Comparison of ENCODE assay signal across 19 mouse cellular contexts in the genomic region with DNA sequence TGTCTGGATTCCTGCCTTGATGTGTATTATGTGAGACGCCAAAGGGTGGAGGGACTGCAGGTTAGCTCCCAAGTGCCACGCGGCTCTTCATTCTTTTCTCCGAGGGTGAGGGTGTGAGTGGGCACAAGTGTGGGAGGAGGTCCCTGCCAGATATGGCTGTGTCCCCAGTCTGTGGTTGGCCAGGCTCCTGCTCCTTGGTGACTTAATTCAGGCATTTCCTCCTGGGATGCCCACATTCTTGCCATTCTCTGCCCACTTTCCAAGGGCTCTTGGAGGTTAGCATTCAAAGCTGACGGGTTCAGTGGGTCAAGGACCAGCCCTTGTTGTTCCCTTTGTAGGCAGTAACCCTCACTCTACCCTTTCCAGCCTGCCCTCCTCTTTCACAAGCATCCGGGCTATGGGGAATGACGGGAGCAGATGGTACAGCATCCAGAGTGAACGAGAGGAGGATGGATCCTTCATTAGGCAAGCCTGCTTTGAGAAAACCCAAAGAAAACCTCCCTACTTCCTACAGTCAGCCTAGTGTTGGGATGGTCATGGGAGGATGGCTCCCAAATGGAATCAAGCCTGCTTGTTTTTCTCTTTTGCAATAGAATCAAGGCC. TPM values are rescaled to one million over a fixed set of nuclear protein-coding genes. Genes with fewer than 3 reads are reported as not detected.
DNase-seq lines count a peak whose midpoint lies in the region; ATAC-seq and TF ChIP-seq lines count a peak whose summit lies in the region.
"Had no signal": no experiment of that assay in that cellular context is flagged by ENCODE, and none has a peak within 500 bp of the region (broad histone marks: within the 10 kb centered on the region; RNA-seq: fewer than 3 reads in every experiment).

No protein-coding gene starts in this region.

- no peaks in the 10 kb centered on the region for H3K36me3 ChIP-seq in heart, postnatal 0 days (replicated peaks; ENCODE audit: control insufficient read depth, insufficient read depth, low read length)
- peaks cover 2% of the 10 kb centered on the region for H3K36me3 ChIP-seq in C2C12 (ENCODE audit: control insufficient read depth, insufficient read depth)
- H3K36me3 ChIP-seq in CH12.LX (replicated peaks in 1 of 2; ENCODE audit: control insufficient read depth in 1 of 2, insufficient read depth in 1 of 2, low read length in 1 of 2) = peaks cover 70 to 96% of the 10 kb centered on the region in 2 experiments
- H3K36me3 ChIP-seq in lung, embryonic 16.5 days (ENCODE audit: control insufficient read depth, insufficient read depth, low read length) = no peaks in the 10 kb centered on the region
- no peaks in the 10 kb centered on the region for H3K36me3 ChIP-seq in liver, embryonic 11.5 days (ENCODE audit: control insufficient read depth, insufficient read depth, low read length)
- H3K36me3 ChIP-seq: embryonic facial prominence, embryonic 15.5 days; limb, embryonic 15.5 days; lung, embryonic 15.5 days had no signal

- DNase-seq in heart, postnatal 0 days (ENCODE audit: low spot score) = no peak
- no peak for DNase-seq in heart, postnatal 4 days
- no peak for DNase-seq in CH12.LX (ENCODE audit: extremely low read depth)
- DNase-seq in natural killer cell, adult 2 months (ENCODE audit: low spot score in 2 of 2) = no peak
- no peak for DNase-seq in liver, embryonic 11.5 days (ENCODE audit: low spot score)
- no peak for DNase-seq in urinary bladder, adult 2 months (ENCODE audit: low spot score)
- DNase-seq: kidney, adult 2 months; kidney, postnatal 25 days; midbrain, embryonic 14.5 days; thymus, postnatal 4 days had no signal

- TF ChIP-seq RAD21 in CH12.LX (IDR thresholded peaks at IDR 0.05; ENCODE audit: low read depth, low read length) = no peak

- in situ Hi-C loops in CH12.LX (cut with MboI; ENCODE audit: low pct_ligation_motif_present, low pct_unique_long_range_greater_than_20kb, low sequenced_read_pairs) = no loop called here

- H3K79me3 ChIP-seq in C2C12 (ENCODE audit: low read depth) = peaks cover 92% of the 10 kb centered on the region

- H3K79me2 ChIP-seq in C2C12 (ENCODE audit: control insufficient read depth, insufficient read depth) = peaks cover 100% of the 10 kb centered on the region
- H3K79me2 ChIP-seq in CH12.LX (replicated peaks; ENCODE audit: control insufficient read depth, extremely low read depth, insufficient read depth, poor library complexity, severe bottlenecking) = peaks cover 100% of the 10 kb centered on the region

- H3K4me3 ChIP-seq in heart, postnatal 0 days (ENCODE audit: low read depth, low read length) = no peak overlapping the region
- H3K4me3 ChIP-seq in C2C12 (ENCODE audit: insufficient read depth, poor library complexity, severe bottlenecking) = no peak overlapping the region
- H3K4me3 ChIP-seq in CH12.LX (replicated peaks in 1 of 3; ENCODE audit: low read depth in 2 of 3, low read length in 2 of 3, poor library complexity in 1 of 3) = peak overlapping the region; percentile 52 to 64 (median 60)
- no peak overlapping the region for H3K4me3 ChIP-seq in lung, embryonic 16.5 days (ENCODE audit: low read length)
- H3K4me3 ChIP-seq in liver, embryonic 11.5 days (ENCODE audit: low read depth, low read length) = no peak overlapping the region
- H3K4me3 ChIP-seq: embryonic facial prominence, embryonic 15.5 days; limb, embryonic 15.5 days; lung, embryonic 15.5 days had no signal

- peaks cover 20% of the 10 kb centered on the region for H3K27me3 ChIP-seq in heart, postnatal 0 days (ENCODE audit: control insufficient read depth, insufficient read depth, low read length)
- H3K27me3 ChIP-seq in C2C12 (ENCODE audit: control insufficient read depth, insufficient read depth, insufficient read length) = no peaks in the 10 kb centered on the region
- no peaks in the 10 kb centered on the region for H3K27me3 ChIP-seq in CH12.LX (replicated peaks)
- peaks cover 2% of the 10 kb centered on the region; the same call in 1 of the 2 replicates for H3K27me3 ChIP-seq in lung, embryonic 16.5 days (ENCODE audit: control insufficient read depth, insufficient read depth, low read depth, low read length)
- peaks cover 24% of the 10 kb centered on the region for H3K27me3 ChIP-seq in liver, embryonic 11.5 days (replicated peaks; ENCODE audit: control insufficient read depth, insufficient read depth, low read length)

- H3K27ac ChIP-seq in heart, postnatal 0 days (ENCODE audit: low read depth) = peak overlapping the region; percentile 49
- peak overlapping the region; percentile 96 for H3K27ac ChIP-seq in CH12.LX (ENCODE audit: insufficient read depth, low read depth)
- no peak overlapping the region for H3K27ac ChIP-seq in lung, embryonic 16.5 days (ENCODE audit: low read length)
- H3K27ac ChIP-seq in liver, embryonic 11.5 days (ENCODE audit: low read depth, low read length) = no peak overlapping the region
- H3K27ac ChIP-seq: embryonic facial prominence, embryonic 15.5 days; limb, embryonic 15.5 days; lung, embryonic 15.5 days; stomach, postnatal 0 days had no signal

- peaks cover 9% of the 10 kb centered on the region; the same call in 1 of the 2 replicates for H3K4me1 ChIP-seq in heart, postnatal 0 days (ENCODE audit: control insufficient read depth, insufficient read depth)
- peaks cover 42 to 85% of the 10 kb centered on the region in 2 experiments for H3K4me1 ChIP-seq in CH12.LX (ENCODE audit: control insufficient read depth in 1 of 2, insufficient read depth in 2 of 2)
- H3K4me1 ChIP-seq in lung, embryonic 16.5 days (replicated peaks; ENCODE audit: control insufficient read depth, insufficient read depth, low read length) = peaks cover 9% of the 10 kb centered on the region
- H3K4me1 ChIP-seq in liver, embryonic 11.5 days (replicated peaks; ENCODE audit: control insufficient read depth, insufficient read depth, low read length) = peaks cover 3% of the 10 kb centered on the region; the same call in 1 of the 2 replicates

- H3K9me3 ChIP-seq in heart, postnatal 0 days (replicated peaks; ENCODE audit: control insufficient read depth, low read length) = no peaks in the 10 kb centered on the region
- no peaks in the 10 kb centered on the region for H3K9me3 ChIP-seq in CH12.LX (replicated peaks; ENCODE audit: low read length)
- H3K9me3 ChIP-seq in lung, embryonic 16.5 days (ENCODE audit: control insufficient read depth, low read length) = no peaks in the 10 kb centered on the region
- H3K9me3 ChIP-seq in liver, embryonic 11.5 days (ENCODE audit: control insufficient read depth, low read length) = no peaks in the 10 kb centered on the region
- H3K9me3 ChIP-seq: embryonic facial prominence, embryonic 15.5 days; limb, embryonic 15.5 days; lung, embryonic 15.5 days had no signal

- dilution Hi-C loops in CH12.LX (cut with MboI; ENCODE audit: extremely low pct_ligation_motif_present, extremely low pct_unique_long_range_greater_than_20kb, low sequenced_read_pairs) = no loop called here

- no peak overlapping the region for H3K9ac ChIP-seq in heart, postnatal 0 days (replicated peaks; ENCODE audit: low read depth, low read length)
- H3K9ac ChIP-seq in CH12.LX (ENCODE audit: insufficient read depth, low read depth) = peak overlapping the region; percentile 89; the same call in 1 of the 2 replicates
- no peak overlapping the region for H3K9ac ChIP-seq in lung, embryonic 16.5 days (ENCODE audit: low read length)
- no peak overlapping the region for H3K9ac ChIP-seq in liver, embryonic 11.5 days (ENCODE audit: low read depth, low read length)
- H3K9ac ChIP-seq: embryonic facial prominence, embryonic 15.5 days; limb, embryonic 15.5 days; lung, embryonic 15.5 days had no signal

- TF ChIP-seq CTCF in heart, postnatal 0 days (IDR thresholded peaks at IDR 0.05; ENCODE audit: low read depth) = no peak
- TF ChIP-seq CTCF in C2C12 (IDR thresholded peaks at IDR 0.05; ENCODE audit: control insufficient read depth, insufficient read depth, insufficient read length) = no peak
- TF ChIP-seq CTCF in CH12.LX (conservative IDR thresholded peaks at IDR 0.05 in 1 of 2, IDR thresholded peaks at IDR 0.05 in 1 of 2; ENCODE audit: low read depth in 2 of 2, low read length in 2 of 2) = no peak

- no peak overlapping the region for H3K4me2 ChIP-seq in heart, postnatal 0 days (ENCODE audit: low read depth, low read length)
- H3K4me2 ChIP-seq in CH12.LX (ENCODE audit: insufficient read depth, low read depth, poor library complexity, severe bottlenecking) = peak overlapping the region; percentile 95
- H3K4me2 ChIP-seq in lung, embryonic 16.5 days (ENCODE audit: low read depth, low read length) = no peak overlapping the region
- H3K4me2 ChIP-seq in liver, embryonic 11.5 days = no peak overlapping the region
- H3K4me2 ChIP-seq: embryonic facial prominence, embryonic 15.5 days; limb, embryonic 15.5 days; lung, embryonic 15.5 days had no signal

- 80% methylated on average over 8 of the region's 8 CpGs for WGBS in heart, postnatal 0 days
- WGBS in lung, embryonic 16.5 days = 58% methylated on average over 8 of the region's 8 CpGs
- 75% methylated on average over 8 of the region's 8 CpGs for WGBS in liver, embryonic 11.5 days

- TF ChIP-seq EP300 in heart, postnatal 0 days (IDR thresholded peaks at IDR 0.05; ENCODE audit: low read depth) = no peak
- no peak for TF ChIP-seq EP300 in CH12.LX (IDR thresholded peaks at IDR 0.05; ENCODE audit: low read length)

- no peak for ATAC-seq in heart, postnatal 0 days (ENCODE audit: insufficient read depth, low read depth)
- peak; percentile 39; the same call in 1 of the 2 replicates for ATAC-seq in lung, embryonic 16.5 days (ENCODE audit: low read depth)
- no peak for ATAC-seq in liver, embryonic 11.5 days (replicated peaks; ENCODE audit: low FRiP score)
- ATAC-seq: activated CD4-positive, CD25-positive, alpha-beta regulatory T cell, adult 4 months had no signal

- no peak overlapping the region for H3ac ChIP-seq in C2C12 (ENCODE audit: control insufficient read depth, insufficient read length, low read depth)

- TF ChIP-seq POLR2A in CH12.LX (IDR thresholded peaks at IDR 0.05; ENCODE audit: low read depth, low read length) = no peak

RNA-seq across cellular contexts. Expression of gene Sema7a, which starts 9.3 kb away (rescaled TPM):
- total RNA-seq in heart, postnatal 0 days (2014; rRNA removed; ENCODE audit: low replicate concordance) = 12.4 and 16.8 TPM in 2 replicates
- 0.63 and 1.2 TPM in 2 replicates for polyA plus RNA-seq in heart, postnatal 0 days (2015; fragmentation: Nextera tagmentation; extraction: Ambion mirVana)
- total RNA-seq in heart, postnatal 4 days (2021) = 10 to 100 TPM; 26.0 to 30.1 TPM
- polyA plus RNA-seq in C2C12 (2012; fragmentation: generic; extraction: Trizol) (53.8 TPM), CH12.LX (2012; ENCODE audit: insufficient read length, low read depth) (81.9 and 89.4 TPM in 2 replicates)
- total RNA-seq in CH12.LX (2012; rRNA removed) (113 and 181 TPM in 2 replicates), CH12.LX (2014; rRNA removed) (78.2 and 88.6 TPM in 2 replicates)
- 0.74 and 0.93 TPM in 2 replicates for polyA plus RNA-seq in lung, embryonic 16.5 days (2015; fragmentation: Nextera tagmentation; extraction: Ambion mirVana)
- polyA plus RNA-seq in liver, embryonic 11.5 days (2014; fragmentation: Nextera tagmentation; extraction: Ambion mirVana) = 0.19 and 0.34 TPM in 2 replicates
- polyA plus RNA-seq in urinary bladder, adult 2 months (2012; rRNA removed) = 13.6 and 14.8 TPM in 2 replicates

RNA-seq across cellular contexts. Expression of gene Ubl7, which starts 38.4 kb away (rescaled TPM):
- 94.9 and 132 TPM in 2 replicates for total RNA-seq in heart, postnatal 0 days (2014; rRNA removed; ENCODE audit: low replicate concordance)
- polyA plus RNA-seq in heart, postnatal 0 days (2015; fragmentation: Nextera tagmentation; extraction: Ambion mirVana) = 139 TPM in 2 replicates
- 10 to 100 TPM; 66.3 to 66.5 TPM for total RNA-seq in heart, postnatal 4 days (2021)
- 59.0 TPM for polyA plus RNA-seq in C2C12 (2012; fragmentation: generic; extraction: Trizol)
- 31.2 and 37.3 TPM in 2 replicates for total RNA-seq in CH12.LX (2012; rRNA removed)
- total RNA-seq in CH12.LX (2014; rRNA removed) = 19.9 and 24.7 TPM in 2 replicates
- 73.3 and 81.1 TPM in 2 replicates for polyA plus RNA-seq in CH12.LX (2012; ENCODE audit: insufficient read length, low read depth)
- 105 and 112 TPM in 2 replicates for polyA plus RNA-seq in lung, embryonic 16.5 days (2015; fragmentation: Nextera tagmentation; extraction: Ambion mirVana)
- polyA plus RNA-seq in liver, embryonic 11.5 days (2014; fragmentation: Nextera tagmentation; extraction: Ambion mirVana) = 92.3 and 93.3 TPM in 2 replicates
- 69.2 and 74.7 TPM in 2 replicates for polyA plus RNA-seq in urinary bladder, adult 2 months (2012; rRNA removed)

RNA-seq across cellular contexts. Expression of gene Cyp11a1, which starts 57.0 kb away (rescaled TPM):
- 1.1 and 2.3 TPM in 2 replicates for total RNA-seq in heart, postnatal 0 days (2014; rRNA removed; ENCODE audit: low replicate concordance)
- 0.90 and 1.3 TPM in 2 replicates for polyA plus RNA-seq in heart, postnatal 0 days (2015; fragmentation: Nextera tagmentation; extraction: Ambion mirVana)
- under 1 TPM; 0.45 to 0.69 TPM for total RNA-seq in heart, postnatal 4 days (2021)
- 0.04 TPM for polyA plus RNA-seq in C2C12 (2012; fragmentation: generic; extraction: Trizol)
- total RNA-seq in CH12.LX (2012; rRNA removed) = 2.6 and 4.6 TPM in 2 replicates
- total RNA-seq in CH12.LX (2014; rRNA removed) = 8.3 and 9.0 TPM in 2 replicates
- 12.1 and 12.8 TPM in 2 replicates for polyA plus RNA-seq in CH12.LX (2012; ENCODE audit: insufficient read length, low read depth)
- 0.58 and 0.74 TPM in 2 replicates for polyA plus RNA-seq in lung, embryonic 16.5 days (2015; fragmentation: Nextera tagmentation; extraction: Ambion mirVana)
- 0.10 TPM in 1 of 2 replicates, not detected in the other for polyA plus RNA-seq in liver, embryonic 11.5 days (2014; fragmentation: Nextera tagmentation; extraction: Ambion mirVana)
- polyA plus RNA-seq in urinary bladder, adult 2 months (2012; rRNA removed) = 0.36 and 0.37 TPM in 2 replicates
- total RNA-seq: common myeloid progenitor, adult 5-6 weeks had no signal
- polyA plus RNA-seq: activated CD4-positive, CD25-positive, alpha-beta regulatory T cell, adult 4 months; forebrain, embryonic 11.5 days had no signal

Comparison
In these comparisons a context has a peak if more than half of its experiments do, and no peak if none do; other contexts are left out.
1. H3K27ac ChIP-seq: peak in heart, postnatal 0 days (single experiment) and CH12.LX (single experiment); none in lung, embryonic 16.5 days (single experiment) and liver, embryonic 11.5 days (single experiment).
2. H3K4me3 ChIP-seq: peak in CH12.LX (3 of 3); none in heart, postnatal 0 days (single experiment), C2C12 (single experiment), lung, embryonic 16.5 days (single experiment) and liver, embryonic 11.5 days (single experiment).